Mouse (Mus musculus): ENCODE measurements around the gene Dnajc9. TPM values are rescaled to one million over a fixed set of nuclear protein-coding genes. Genes with fewer than 3 reads are reported as not detected.

The Dnajc9 gene
- polyA plus RNA-seq (2014; fragmentation: Nextera tagmentation; extraction: Ambion mirVana), result 317 and 327 TPM in 2 replicates

GRCm38 (mm10) chr14:20388441-20389129, at the start of gene Dnajc9:
Gene Dnajc9 (minus strand): TSS chr14:20388910.
- Histone ChIP-seq H3K4me3 (ENCODE audit: low read depth, low read length) (peak within 1 kb of the TSS; percentile 77), H3K36me3 (ENCODE audit: control insufficient read depth, insufficient read depth, low read length) (no peaks in the 10 kb centered on the region; the same call in none of the 2 replicates), H3K9me3 (ENCODE audit: control insufficient read depth, low read length) (no peaks in the 10 kb centered on the region), H3K27me3 (ENCODE audit: control insufficient read depth, insufficient read depth, low read length) (no peaks in the 10 kb centered on the region), H3K4me1 (replicated peaks; ENCODE audit: control insufficient read depth, insufficient read depth, low read length) (peaks cover 15% of the 10 kb centered on the region), H3K4me2 (ENCODE audit: low read depth, low read length, severe bottlenecking) (peak within 1 kb of the TSS; percentile 84), H3K27ac (ENCODE audit: low read depth, low read length) (peak within 1 kb of the TSS; percentile 60), H3K9ac (ENCODE audit: low read length) (peak within 1 kb of the TSS; percentile 84)
- WGBS, result under 1% methylated on average over 59 of the region's 59 CpGs
- ATAC-seq (replicated peaks; ENCODE audit: low FRiP score) (peak; percentile 81), DNase-seq (ENCODE audit: low spot score) (peak; percentile 95)

DNA sequence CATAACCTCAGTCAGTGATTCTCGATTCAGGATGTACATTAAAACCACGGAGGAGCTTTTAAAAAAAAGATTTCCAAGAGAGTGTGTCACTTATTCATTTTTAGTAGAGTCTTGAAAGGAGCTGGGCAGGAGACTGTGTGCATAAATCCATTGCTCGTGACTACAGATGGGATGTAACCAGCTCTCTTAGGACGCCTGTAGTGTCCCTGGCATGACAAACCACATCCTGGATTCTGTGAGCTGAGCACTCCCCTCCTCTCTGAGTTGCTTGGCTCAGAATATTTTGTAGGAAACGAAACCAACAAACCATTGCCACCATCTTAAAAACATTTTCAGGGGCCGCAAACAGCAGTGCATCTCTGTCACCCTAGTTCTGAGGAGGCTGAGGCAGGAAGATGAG, 48.3 kb upstream of the Dnajc9 start:
- Histone ChIP-seq H3K36me3 (ENCODE audit: control insufficient read depth, insufficient read depth, low read length) (no peaks in the 10 kb centered on the region), H3K27ac (ENCODE audit: low read depth, low read length) (no peak overlapping the region), H3K9me3 (ENCODE audit: control insufficient read depth, low read length) (no peaks in the 10 kb centered on the region), H3K9ac (ENCODE audit: low read length) (no peak overlapping the region), H3K4me1 (replicated peaks; ENCODE audit: control insufficient read depth, insufficient read depth, low read length) (no peaks in the 10 kb centered on the region), H3K4me3 (ENCODE audit: low read depth, low read length) (no peak overlapping the region), H3K4me2 (ENCODE audit: low read depth, low read length, severe bottlenecking) (no peak overlapping the region), H3K27me3 (ENCODE audit: control insufficient read depth, insufficient read depth, low read length) (no peaks in the 10 kb centered on the region)
- WGBS, result 72% methylated on average over 6 of the region's 6 CpGs
- ATAC-seq (replicated peaks; ENCODE audit: low FRiP score) (no peak), DNase-seq (ENCODE audit: low spot score) (no peak)

DNA sequence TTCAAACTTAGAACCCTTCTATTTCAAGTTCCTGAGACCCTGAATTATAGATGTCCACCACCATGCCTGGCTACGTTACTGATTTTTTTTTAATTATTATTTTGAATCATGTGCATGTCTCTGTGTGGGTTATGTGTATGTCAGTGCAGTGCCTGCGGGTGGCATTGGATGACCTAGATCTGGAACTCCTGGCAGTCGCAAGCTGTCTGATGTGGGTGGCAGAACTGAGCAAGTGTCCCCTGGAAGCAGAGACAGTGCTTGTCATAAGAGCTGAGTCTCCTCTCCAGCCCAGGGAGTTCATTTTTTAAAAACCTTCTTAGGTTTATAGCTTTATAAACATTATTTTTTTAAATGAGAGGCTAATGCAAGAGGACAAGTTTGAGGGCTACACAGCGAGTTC, 43.7 kb upstream of the Dnajc9 start:
- no peak overlapping the region for H3K27ac ChIP-seq (ENCODE audit: low read depth, low read length)
- no peak overlapping the region for H3K9ac ChIP-seq (ENCODE audit: low read length)
- DNase-seq (ENCODE audit: low spot score) (no peak), ATAC-seq (replicated peaks; ENCODE audit: low FRiP score) (no peak)
- H3K27me3 ChIP-seq (ENCODE audit: control insufficient read depth, insufficient read depth, low read length), result no peaks in the 10 kb centered on the region
- no peaks in the 10 kb centered on the region for H3K4me1 ChIP-seq (replicated peaks; ENCODE audit: control insufficient read depth, insufficient read depth, low read length)
- no peaks in the 10 kb centered on the region for H3K9me3 ChIP-seq (ENCODE audit: control insufficient read depth, low read length)
- no peak overlapping the region for H3K4me2 ChIP-seq (ENCODE audit: low read depth, low read length, severe bottlenecking)
- WGBS, result 88% methylated on average over 4 of the region's 4 CpGs
- no peak overlapping the region for H3K4me3 ChIP-seq (ENCODE audit: low read depth, low read length)
- H3K36me3 ChIP-seq (ENCODE audit: control insufficient read depth, insufficient read depth, low read length), result no peaks in the 10 kb centered on the region

- no peaks in the 10 kb centered on the region for H3K9me3 ChIP-seq (ENCODE audit: control insufficient read depth, low read length)
- H3K4me3 ChIP-seq (ENCODE audit: low read depth, low read length), result no peak overlapping the region
- no peak overlapping the region for H3K9ac ChIP-seq (ENCODE audit: low read length)
- no peak for DNase-seq (ENCODE audit: low spot score)
- 84% methylated on average over 6 of the region's 6 CpGs for WGBS
- no peaks in the 10 kb centered on the region for H3K27me3 ChIP-seq (ENCODE audit: control insufficient read depth, insufficient read depth, low read length)
- no peaks in the 10 kb centered on the region for H3K36me3 ChIP-seq (ENCODE audit: control insufficient read depth, insufficient read depth, low read length)
- no peak for ATAC-seq (replicated peaks; ENCODE audit: low FRiP score)
- H3K27ac ChIP-seq (ENCODE audit: low read depth, low read length), result no peak overlapping the region
- no peaks in the 10 kb centered on the region for H3K4me1 ChIP-seq (replicated peaks; ENCODE audit: control insufficient read depth, insufficient read depth, low read length)
- no peak overlapping the region for H3K4me2 ChIP-seq (ENCODE audit: low read depth, low read length, severe bottlenecking)
Observed at GRCm38 (mm10) chr14:20431726-20432125, 43.0 kb upstream of the Dnajc9 start.

GRCm38 (mm10) chr14:20429833-20430232, 41.1 kb upstream of the Dnajc9 start:
- no peak overlapping the region for H3K4me3 ChIP-seq (ENCODE audit: low read depth, low read length)
- no peaks in the 10 kb centered on the region for H3K4me1 ChIP-seq (replicated peaks; ENCODE audit: control insufficient read depth, insufficient read depth, low read length)
- H3K4me2 ChIP-seq (ENCODE audit: low read depth, low read length, severe bottlenecking), result no peak overlapping the region
- H3K27me3 ChIP-seq (ENCODE audit: control insufficient read depth, insufficient read depth, low read length), result no peaks in the 10 kb centered on the region
- no peaks in the 10 kb centered on the region for H3K36me3 ChIP-seq (ENCODE audit: control insufficient read depth, insufficient read depth, low read length)
- H3K27ac ChIP-seq (ENCODE audit: low read depth, low read length), result no peak overlapping the region
- ATAC-seq (replicated peaks; ENCODE audit: low FRiP score) (no peak), DNase-seq (ENCODE audit: low spot score) (no peak)
- no peaks in the 10 kb centered on the region for H3K9me3 ChIP-seq (ENCODE audit: control insufficient read depth, low read length)
- WGBS, result 73% methylated on average over 1 of the region's 1 CpGs
- H3K9ac ChIP-seq (ENCODE audit: low read length), result no peak overlapping the region

DNA sequence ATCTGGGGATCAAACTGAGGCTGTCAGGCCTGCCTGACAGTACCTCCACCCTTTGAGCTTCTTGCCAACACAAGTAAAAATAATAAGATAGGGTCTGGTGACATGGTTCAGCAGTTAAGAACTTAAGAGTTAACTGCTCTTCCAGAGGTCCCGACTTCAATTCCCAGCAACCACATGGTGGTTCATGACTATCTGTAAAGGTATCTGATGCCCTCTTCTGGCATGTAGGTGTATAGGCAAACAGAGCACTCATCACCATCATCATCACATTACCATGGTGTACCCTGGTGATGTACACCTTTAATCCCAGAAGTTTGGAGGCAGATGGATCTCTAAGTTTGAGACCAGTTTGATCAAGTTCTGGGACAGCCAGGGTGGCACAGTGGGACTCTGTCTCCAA, 39.9 kb upstream of the Dnajc9 start:
- no peak for DNase-seq (ENCODE audit: low spot score)

GRCm38 (mm10) chr14:20423046-20423445, 34.3 kb upstream of the Dnajc9 start:
- H3K36me3 ChIP-seq (ENCODE audit: control insufficient read depth, insufficient read depth, low read length), result no peaks in the 10 kb centered on the region
- no peak for DNase-seq (ENCODE audit: low spot score)
- H3K27me3 ChIP-seq (ENCODE audit: control insufficient read depth, insufficient read depth, low read length), result no peaks in the 10 kb centered on the region
- no peak overlapping the region for H3K27ac ChIP-seq (ENCODE audit: low read depth, low read length)
- WGBS, result 91% methylated on average over 6 of the region's 6 CpGs
- no peak overlapping the region for H3K9ac ChIP-seq (ENCODE audit: low read length)
- ATAC-seq (replicated peaks; ENCODE audit: low FRiP score), result no peak
- H3K9me3 ChIP-seq (ENCODE audit: control insufficient read depth, low read length), result no peaks in the 10 kb centered on the region
- no peak overlapping the region for H3K4me2 ChIP-seq (ENCODE audit: low read depth, low read length, severe bottlenecking)
- no peaks in the 10 kb centered on the region for H3K4me1 ChIP-seq (replicated peaks; ENCODE audit: control insufficient read depth, insufficient read depth, low read length)
- H3K4me3 ChIP-seq (ENCODE audit: low read depth, low read length), result no peak overlapping the region

More for the DNA sequence above, 39.9 kb upstream of the Dnajc9 start:
- Histone ChIP-seq H3K36me3 (ENCODE audit: control insufficient read depth, insufficient read depth, low read length) (no peaks in the 10 kb centered on the region), H3K27me3 (ENCODE audit: control insufficient read depth, insufficient read depth, low read length) (no peaks in the 10 kb centered on the region), H3K9me3 (ENCODE audit: control insufficient read depth, low read length) (no peaks in the 10 kb centered on the region), H3K4me1 (replicated peaks; ENCODE audit: control insufficient read depth, insufficient read depth, low read length) (no peaks in the 10 kb centered on the region), H3K4me3 (ENCODE audit: low read depth, low read length) (no peak overlapping the region), H3K27ac (ENCODE audit: low read depth, low read length) (no peak overlapping the region), H3K4me2 (ENCODE audit: low read depth, low read length, severe bottlenecking) (no peak overlapping the region), H3K9ac (ENCODE audit: low read length) (no peak overlapping the region)
- 31% methylated on average over 1 of the region's 1 CpGs for WGBS
- no peak for ATAC-seq (replicated peaks; ENCODE audit: low FRiP score)

DNA sequence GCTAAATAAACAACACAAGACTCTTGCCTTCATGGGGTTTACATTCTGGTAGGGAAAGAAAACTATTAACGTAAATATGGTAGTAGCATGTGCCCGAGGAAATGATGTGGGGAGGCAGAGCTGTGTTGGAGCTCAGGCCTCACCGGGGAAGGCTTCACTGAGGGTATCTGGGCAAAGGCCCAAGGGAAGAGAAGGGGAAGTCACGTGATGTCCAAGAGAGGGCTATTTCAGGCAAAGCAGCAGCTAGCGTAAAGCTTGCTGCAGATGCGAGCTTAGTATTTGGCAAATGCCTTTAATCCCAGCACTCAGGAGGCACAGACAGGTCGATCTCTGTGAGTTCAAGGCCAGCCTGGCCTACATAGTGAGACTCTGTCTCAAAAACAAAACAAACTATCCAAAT, 33.5 kb upstream of the Dnajc9 start:
- Histone ChIP-seq H3K27ac (ENCODE audit: low read depth, low read length) (no peak overlapping the region), H3K9ac (ENCODE audit: low read length) (no peak overlapping the region), H3K36me3 (ENCODE audit: control insufficient read depth, insufficient read depth, low read length) (no peaks in the 10 kb centered on the region), H3K9me3 (ENCODE audit: control insufficient read depth, low read length) (no peaks in the 10 kb centered on the region), H3K27me3 (ENCODE audit: control insufficient read depth, insufficient read depth, low read length) (no peaks in the 10 kb centered on the region), H3K4me2 (ENCODE audit: low read depth, low read length, severe bottlenecking) (no peak overlapping the region), H3K4me1 (replicated peaks; ENCODE audit: control insufficient read depth, insufficient read depth, low read length) (no peaks in the 10 kb centered on the region), H3K4me3 (ENCODE audit: low read depth, low read length) (no peak overlapping the region)
- WGBS, result 80% methylated on average over 7 of the region's 7 CpGs
- no peak for DNase-seq (ENCODE audit: low spot score)
- no peak for ATAC-seq (replicated peaks; ENCODE audit: low FRiP score)

DNA sequence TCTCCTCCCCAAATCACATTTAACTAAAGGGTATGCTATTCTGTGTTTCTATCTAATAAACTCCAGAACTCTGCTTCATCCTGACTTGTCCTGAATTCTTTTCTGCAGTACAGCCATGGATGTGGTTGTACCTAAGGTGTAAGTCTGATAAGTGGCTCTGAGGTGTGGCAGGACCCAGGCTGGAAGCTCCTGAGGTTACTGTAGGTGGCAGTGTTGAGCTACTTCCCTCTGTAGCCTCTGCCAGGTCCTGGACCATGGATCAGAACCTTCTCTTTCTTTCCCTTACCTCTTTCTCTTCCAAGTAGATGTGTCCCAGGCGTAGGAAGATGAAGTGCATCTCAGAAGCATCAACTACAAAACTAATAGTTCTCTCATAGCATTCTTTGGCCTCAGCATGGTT, 11.4 kb upstream of the Dnajc9 start:
- no peak overlapping the region for H3K4me2 ChIP-seq (ENCODE audit: low read depth, low read length, severe bottlenecking)
- no peaks in the 10 kb centered on the region for H3K27me3 ChIP-seq (ENCODE audit: control insufficient read depth, insufficient read depth, low read length)
- DNase-seq (ENCODE audit: low spot score) (no peak), ATAC-seq (replicated peaks; ENCODE audit: low FRiP score) (no peak)
- no peaks in the 10 kb centered on the region for H3K9me3 ChIP-seq (ENCODE audit: control insufficient read depth, low read length)
- H3K4me1 ChIP-seq (replicated peaks; ENCODE audit: control insufficient read depth, insufficient read depth, low read length), result no peaks in the 10 kb centered on the region
- no peaks in the 10 kb centered on the region for H3K36me3 ChIP-seq (ENCODE audit: control insufficient read depth, insufficient read depth, low read length)
- H3K4me3 ChIP-seq (ENCODE audit: low read depth, low read length), result no peak overlapping the region
- WGBS, result 53% methylated on average over 1 of the region's 1 CpGs
- no peak overlapping the region for H3K9ac ChIP-seq (ENCODE audit: low read length)
- H3K27ac ChIP-seq (ENCODE audit: low read depth, low read length), result no peak overlapping the region

All from forebrain, embryonic 11.5 days (tissue).